Mouse (Mus musculus): ENCODE results near the gene Hmgcs2. TPM values are rescaled to one million over a fixed set of nuclear protein-coding genes. Genes with fewer than 3 reads are reported as not detected.
A peak's percentile ranks its signal among the peaks of the same experiment; 100 is the strongest.

Hmgcs2 gene
- total and polyA plus RNA-seq, 3 experiments, result not detected

- TF ChIP-seq KAT2A (IDR thresholded peaks at IDR 0.05; ENCODE audit: insufficient replicate concordance, low read length) (no peak), IRF4 (IDR thresholded peaks at IDR 0.05; ENCODE audit: low read depth, low read length) (peak; percentile 87), USF1 (IDR thresholded peaks at IDR 0.05; ENCODE audit: low read depth, low read length) (peak; percentile 76), RCOR1 (conservative IDR thresholded peaks at IDR 0.05; ENCODE audit: low read depth, low read length) (no peak; the same call in 1 of the 2 replicates), EP300 (IDR thresholded peaks at IDR 0.05; ENCODE audit: low read length) (peak; percentile 65; the same call in 1 of the 2 replicates), TBP (conservative IDR thresholded peaks at IDR 0.05; ENCODE audit: low read depth, low read length) (no peak), ETS1 (conservative IDR thresholded peaks at IDR 0.05; ENCODE audit: low read depth, low read length) (peak; percentile 81), GABPA (IDR thresholded peaks at IDR 0.05; ENCODE audit: insufficient replicate concordance, low read depth, low read length) (no peak), ZKSCAN1 (IDR thresholded peaks at IDR 0.05; ENCODE audit: borderline replicate concordance, low read depth, low read length) (no peak), MAX (IDR thresholded peaks at IDR 0.05; ENCODE audit: low read length) (peak; percentile 93), E2F4 (IDR thresholded peaks at IDR 0.05; ENCODE audit: insufficient replicate concordance, low read depth, low read length) (no peak), UBTF (IDR thresholded peaks at IDR 0.05; ENCODE audit: low read depth, low read length) (no peak), CHD1 (IDR thresholded peaks at IDR 0.05; ENCODE audit: low read depth, low read length) (no peak), POLR2AphosphoS2 (IDR thresholded peaks at IDR 0.05; ENCODE audit: low read depth, low read length) (no peak), ZNF384 (IDR thresholded peaks at IDR 0.05; ENCODE audit: low read depth, low read length) (no peak), POLR2A (IDR thresholded peaks at IDR 0.05; ENCODE audit: low read depth, low read length) (no peak), USF2 (conservative IDR thresholded peaks at IDR 0.05; ENCODE audit: low read depth, low read length) (peak; percentile 70), BHLHE40 (IDR thresholded peaks at IDR 0.05; ENCODE audit: low read depth, low read length) (peak; percentile 85), JUND (conservative IDR thresholded peaks at IDR 0.05; ENCODE audit: low read depth, low read length) (no peak), CHD2 (IDR thresholded peaks at IDR 0.05; ENCODE audit: low read length) (no peak), ELF1 (IDR thresholded peaks at IDR 0.05; ENCODE audit: low read depth, low read length) (peak; percentile 78)
These were observed 67.9 kb downstream of the Hmgcs2 start (continued) for GRCm38 (mm10) chr3:98348106-98348505.

GRCm38 (mm10) chr3:98348705-98349104, 68.5 kb downstream of the Hmgcs2 start:
- Histone ChIP-seq H3K4me3 (replicated peaks in 1 of 3; ENCODE audit: low read depth in 2 of 3, low read length in 2 of 3, poor library complexity in 1 of 3) (peak overlapping the region in 2 of 3 experiments; percentile 7 to 45), H3K36me3 (replicated peaks in 1 of 2; ENCODE audit: control insufficient read depth in 1 of 2, insufficient read depth in 1 of 2, low read length in 1 of 2) (no peaks in the 10 kb centered on the region), H3K79me2 (replicated peaks; ENCODE audit: control insufficient read depth, extremely low read depth, insufficient read depth, poor library complexity, severe bottlenecking) (no peaks in the 10 kb centered on the region), H3K4me2 (ENCODE audit: insufficient read depth, low read depth, poor library complexity, severe bottlenecking) (peak overlapping the region; percentile 95), H3K9me3 (replicated peaks; ENCODE audit: low read length) (no peaks in the 10 kb centered on the region), H3K4me1 (ENCODE audit: control insufficient read depth in 1 of 2, insufficient read depth in 2 of 2) (peaks cover 9 to 23% of the 10 kb centered on the region in 2 experiments; a peak in 3 of 4 replicates), H3K27ac (ENCODE audit: insufficient read depth, low read depth) (peak overlapping the region; percentile 19; the same call in 1 of the 2 replicates), H3K9ac (ENCODE audit: insufficient read depth, low read depth) (peak overlapping the region; percentile 45; the same call in 1 of the 2 replicates), H3K27me3 (replicated peaks) (peaks cover 2% of the 10 kb centered on the region)
- dilution Hi-C loops (cut with MboI; ENCODE audit: extremely low pct_ligation_motif_present, extremely low pct_unique_long_range_greater_than_20kb, low sequenced_read_pairs), result no loop called here
- 0 out of 2 replicates have a peak, but pooled peaks have one; percentile 6 for TF ChIP-seq NELFE (IDR thresholded peaks at IDR 0.05; ENCODE audit: low read depth, low read length)
- no peak for TF ChIP-seq CHD1 (IDR thresholded peaks at IDR 0.05; ENCODE audit: low read depth, low read length)
- in situ Hi-C loops (cut with MboI; ENCODE audit: low pct_ligation_motif_present, low pct_unique_long_range_greater_than_20kb, low sequenced_read_pairs), result loop anchor here (25.0 kb wide), 1 partner anchor 586 kb away; no protein-coding TSS in a partner anchor
- peak; percentile 43 for DNase-seq (ENCODE audit: extremely low read depth)

Data from CH12.LX (cell line).